Mouse (Mus musculus): ENCODE data around the gene Wipi1. TPM values are rescaled to one million over a fixed set of nuclear protein-coding genes. Genes with fewer than 3 reads are reported as not detected.
"Not testable (repeated sequence)": the region's sequence is repeated elsewhere in the genome, so short reads cannot be mapped to it uniquely, and the experiment has no call there.

Wipi1 gene
- 35.8 and 36.4 TPM in 2 replicates for polyA plus RNA-seq (2015; fragmentation: Nextera tagmentation; extraction: Ambion mirVana)

DNA sequence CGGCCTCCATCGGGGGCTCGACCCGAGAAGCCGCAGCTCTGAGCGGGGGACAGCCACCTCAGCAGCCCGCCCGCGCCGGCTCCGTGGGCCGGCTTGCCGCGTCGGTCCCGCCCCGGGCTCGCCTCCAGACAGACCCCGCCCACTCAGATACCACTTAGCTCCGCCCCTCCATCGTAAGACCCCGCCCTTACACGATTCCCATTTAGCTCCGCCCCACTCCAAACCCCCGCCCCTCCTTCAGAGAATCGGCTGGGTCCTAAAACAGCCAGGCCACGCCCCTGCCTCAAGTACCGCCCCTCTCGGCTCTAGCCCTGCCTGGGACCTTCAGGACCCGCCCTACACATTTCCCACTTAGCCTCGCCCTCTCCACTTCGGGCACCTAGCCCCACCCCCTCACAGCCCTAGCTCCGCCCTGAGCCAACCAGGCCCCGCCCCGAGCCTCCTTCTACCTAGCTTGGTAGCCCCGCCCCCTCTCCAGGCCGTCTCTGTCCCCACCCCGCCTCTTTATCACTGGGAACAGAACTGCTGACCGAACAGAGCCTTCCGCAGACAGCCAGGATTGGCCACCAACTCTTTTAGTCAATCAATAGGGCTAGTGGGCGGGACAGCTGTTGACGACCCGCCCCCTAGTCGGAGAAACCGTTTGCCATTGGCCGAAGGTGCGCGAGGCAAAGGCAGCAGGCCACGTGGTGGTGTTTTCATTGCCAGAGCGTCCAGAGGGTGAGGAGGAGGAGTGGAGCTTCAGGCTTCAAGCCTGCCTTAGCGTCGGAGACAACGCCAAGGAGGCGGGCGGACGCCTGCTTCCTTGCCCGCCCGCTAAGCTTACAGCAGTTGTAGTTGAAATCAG, at the start of gene Wipi1:
Gene Wipi1, minus strand, starts transcription at position 665 of the 847 bp plus-strand sequence.
- ATAC-seq (ENCODE audit: low FRiP score, low TSS enrichment), result peak; percentile 97
- Histone ChIP-seq H3K4me3 (ENCODE audit: low read length) (peak within 1 kb of the TSS; percentile 84), H3K9ac (replicated peaks; ENCODE audit: low read length) (peak within 1 kb of the TSS; percentile 85), H3K9me3 (ENCODE audit: low read length) (no peaks in the 10 kb centered on the region), H3K27ac (ENCODE audit: low read length) (peak within 1 kb of the TSS; percentile 86), H3K36me3 (ENCODE audit: insufficient read depth, low read length) (no peaks in the 10 kb centered on the region), H3K27me3 (ENCODE audit: insufficient read depth, low read length) (peaks cover 5% of the 10 kb centered on the region; the same call in 1 of the 2 replicates), H3K4me1 (ENCODE audit: insufficient read depth, low read length) (peaks cover 26% of the 10 kb centered on the region), H3K4me2 (replicated peaks; ENCODE audit: low read depth, low read length) (peak within 1 kb of the TSS; percentile 55)
- under 1% methylated on average over 55 of the region's 58 CpGs for WGBS

DNA sequence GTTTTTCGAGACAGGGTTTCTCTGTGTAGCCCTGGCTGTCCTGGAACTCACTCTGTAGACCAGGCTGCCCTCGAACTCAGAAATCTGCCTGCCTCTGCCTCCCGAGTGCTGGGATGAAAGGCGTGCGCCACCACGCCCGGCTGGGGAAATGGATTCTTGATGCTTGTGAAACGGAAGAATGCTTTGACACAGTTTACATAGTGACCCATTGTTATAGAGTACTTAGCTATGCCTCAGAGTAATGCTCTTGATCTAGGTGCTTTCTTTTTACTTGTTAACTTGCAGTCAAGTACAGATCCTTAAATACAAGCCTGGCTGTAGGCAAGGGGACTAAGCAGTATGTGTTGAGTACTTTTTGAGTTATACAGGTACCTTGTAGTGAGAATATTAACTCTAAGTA, 48.8 kb upstream of the Wipi1 start:
- not testable (repeated sequence) for H3K27me3 ChIP-seq (ENCODE audit: insufficient read depth, low read length); ATAC-seq (ENCODE audit: low FRiP score, low TSS enrichment); H3K4me3 ChIP-seq (ENCODE audit: low read length); H3K27ac ChIP-seq (ENCODE audit: low read length); H3K4me1 ChIP-seq (ENCODE audit: insufficient read depth, low read length); H3K9me3 ChIP-seq (ENCODE audit: low read length); H3K9ac ChIP-seq (replicated peaks; ENCODE audit: low read length); H3K4me2 ChIP-seq (replicated peaks; ENCODE audit: low read depth, low read length)
- peaks cover 65% of the 10 kb centered on the region for H3K36me3 ChIP-seq (ENCODE audit: insufficient read depth, low read length)
- 92% methylated on average over 8 of the region's 8 CpGs for WGBS

DNA sequence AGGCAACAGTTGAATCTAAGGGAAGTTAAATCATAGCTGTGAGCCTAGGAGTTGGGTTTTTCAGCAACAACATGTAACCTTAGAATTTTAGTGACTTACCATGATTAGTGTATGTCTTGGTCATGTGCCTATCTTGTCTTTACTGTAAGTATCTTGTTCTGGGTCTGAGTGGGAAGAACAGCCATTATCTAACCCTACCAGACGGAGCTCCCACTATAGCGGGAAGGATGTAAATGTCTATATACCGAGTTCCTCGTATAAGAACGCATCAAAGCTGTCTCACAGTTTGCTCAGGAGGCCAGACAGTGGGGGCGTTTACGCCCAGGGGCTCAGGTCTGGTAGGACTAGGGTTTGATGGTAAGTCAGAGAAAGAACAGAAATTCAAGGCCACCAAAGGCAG, 44.5 kb upstream of the Wipi1 start:
- no peak for ATAC-seq (ENCODE audit: low FRiP score, low TSS enrichment)
- H3K27me3 ChIP-seq (ENCODE audit: insufficient read depth, low read length), result no peaks in the 10 kb centered on the region
- H3K27ac ChIP-seq (ENCODE audit: low read length), result no peak overlapping the region
- no peaks in the 10 kb centered on the region for H3K9me3 ChIP-seq (ENCODE audit: low read length)
- peaks cover 20% of the 10 kb centered on the region for H3K4me1 ChIP-seq (ENCODE audit: insufficient read depth, low read length)
- no peak overlapping the region for H3K4me2 ChIP-seq (replicated peaks; ENCODE audit: low read depth, low read length)
- 89% methylated on average over 7 of the region's 7 CpGs for WGBS
- no peak overlapping the region for H3K4me3 ChIP-seq (ENCODE audit: low read length)
- no peak overlapping the region for H3K9ac ChIP-seq (replicated peaks; ENCODE audit: low read length)
- H3K36me3 ChIP-seq (ENCODE audit: insufficient read depth, low read length), result peaks cover 36% of the 10 kb centered on the region

DNA sequence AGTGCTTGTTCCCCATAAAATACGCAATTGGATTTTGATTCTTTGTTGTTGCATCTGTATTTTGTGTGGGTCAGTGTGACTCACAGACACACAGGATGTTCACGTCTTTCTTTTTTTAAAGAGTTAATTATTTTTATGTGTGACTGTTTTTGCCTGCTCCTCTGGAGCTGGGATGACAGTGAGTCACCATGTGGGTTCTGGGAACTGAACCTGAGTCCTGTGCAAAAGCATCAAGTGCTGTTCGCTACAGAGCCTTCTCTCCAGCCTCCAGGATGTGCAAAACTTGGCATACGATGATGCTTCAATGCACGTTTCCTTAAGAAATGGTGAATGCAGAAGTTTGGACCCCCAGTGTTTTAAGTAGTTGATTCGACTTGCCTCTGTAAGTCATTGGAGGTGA, 42.8 kb upstream of the Wipi1 start:
- Histone ChIP-seq H3K27me3 (ENCODE audit: insufficient read depth, low read length) (no peaks in the 10 kb centered on the region), H3K9ac (replicated peaks; ENCODE audit: low read length) (no peak overlapping the region), H3K27ac (ENCODE audit: low read length) (no peak overlapping the region), H3K4me3 (ENCODE audit: low read length) (no peak overlapping the region), H3K9me3 (ENCODE audit: low read length) (no peaks in the 10 kb centered on the region), H3K4me2 (replicated peaks; ENCODE audit: low read depth, low read length) (no peak overlapping the region), H3K4me1 (ENCODE audit: insufficient read depth, low read length) (peaks cover 26% of the 10 kb centered on the region), H3K36me3 (ENCODE audit: insufficient read depth, low read length) (peaks cover 23% of the 10 kb centered on the region)
- 85% methylated on average over 6 of the region's 6 CpGs for WGBS
- ATAC-seq (ENCODE audit: low FRiP score, low TSS enrichment), result no peak

DNA sequence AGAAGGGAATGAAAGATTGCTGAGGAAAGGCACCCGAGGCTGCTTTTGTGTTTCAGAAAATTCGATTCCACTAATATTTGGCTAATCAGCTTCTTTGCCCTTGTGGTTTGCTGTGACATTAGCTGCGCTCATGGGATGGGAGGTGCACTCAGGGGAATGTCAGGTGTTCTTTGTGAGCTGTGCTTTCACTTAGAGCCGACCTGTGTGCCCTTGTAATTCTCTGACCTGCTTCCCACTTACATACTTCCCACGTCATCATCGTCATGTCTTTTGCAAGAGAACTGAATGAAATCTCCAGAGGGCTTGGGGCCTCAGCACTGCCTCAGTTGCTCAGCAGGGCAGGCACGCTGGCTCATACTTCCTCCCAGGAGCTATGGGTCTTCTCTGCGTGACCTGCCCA, 41.4 kb upstream of the Wipi1 start:
- ATAC-seq (ENCODE audit: low FRiP score, low TSS enrichment), result no peak
- peaks cover 18% of the 10 kb centered on the region for H3K36me3 ChIP-seq (ENCODE audit: insufficient read depth, low read length)
- 71% methylated on average over 8 of the region's 8 CpGs for WGBS
- H3K27me3 ChIP-seq (ENCODE audit: insufficient read depth, low read length), result no peaks in the 10 kb centered on the region
- no peaks in the 10 kb centered on the region for H3K9me3 ChIP-seq (ENCODE audit: low read length)
- H3K4me3 ChIP-seq (ENCODE audit: low read length), result no peak overlapping the region
- H3K27ac ChIP-seq (ENCODE audit: low read length), result no peak overlapping the region
- H3K4me2 ChIP-seq (replicated peaks; ENCODE audit: low read depth, low read length), result no peak overlapping the region
- H3K9ac ChIP-seq (replicated peaks; ENCODE audit: low read length), result 0 out of 2 replicates have a peak overlapping the region, but pooled peaks have one; percentile 26
- H3K4me1 ChIP-seq (ENCODE audit: insufficient read depth, low read length), result peaks cover 39% of the 10 kb centered on the region

DNA sequence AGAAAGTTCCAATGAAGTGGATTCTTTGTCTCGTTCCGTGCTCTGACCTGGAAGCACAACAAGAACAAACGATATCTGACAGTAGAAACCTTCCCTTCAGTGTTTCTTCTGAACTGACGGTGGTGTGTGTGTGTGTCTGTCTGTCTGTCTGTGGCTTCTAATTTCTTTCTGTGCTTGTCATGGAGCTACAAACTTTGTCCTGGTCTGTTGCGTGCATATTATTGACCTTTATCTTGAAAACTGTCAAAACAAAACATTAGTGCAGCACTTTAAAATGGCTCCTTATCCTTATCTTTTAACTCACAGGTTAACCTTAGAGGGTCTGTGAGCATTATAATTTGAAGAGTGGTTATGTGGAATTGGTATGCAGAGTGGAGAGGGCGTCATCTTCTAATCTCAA, 40.7 kb upstream of the Wipi1 start:
- no peaks in the 10 kb centered on the region for H3K27me3 ChIP-seq (ENCODE audit: insufficient read depth, low read length)
- peaks cover 39% of the 10 kb centered on the region for H3K4me1 ChIP-seq (ENCODE audit: insufficient read depth, low read length)
- H3K27ac ChIP-seq (ENCODE audit: low read length), result no peak overlapping the region
- H3K9ac ChIP-seq (replicated peaks; ENCODE audit: low read length), result peak overlapping the region; percentile 92
- peak overlapping the region; percentile 90 for H3K4me2 ChIP-seq (replicated peaks; ENCODE audit: low read depth, low read length)
- H3K36me3 ChIP-seq (ENCODE audit: insufficient read depth, low read length), result peaks cover 18% of the 10 kb centered on the region
- no peaks in the 10 kb centered on the region for H3K9me3 ChIP-seq (ENCODE audit: low read length)
- H3K4me3 ChIP-seq (ENCODE audit: low read length), result peak overlapping the region; percentile 100
- no peak for ATAC-seq (ENCODE audit: low FRiP score, low TSS enrichment)
- 42% methylated on average over 6 of the region's 6 CpGs for WGBS

DNA sequence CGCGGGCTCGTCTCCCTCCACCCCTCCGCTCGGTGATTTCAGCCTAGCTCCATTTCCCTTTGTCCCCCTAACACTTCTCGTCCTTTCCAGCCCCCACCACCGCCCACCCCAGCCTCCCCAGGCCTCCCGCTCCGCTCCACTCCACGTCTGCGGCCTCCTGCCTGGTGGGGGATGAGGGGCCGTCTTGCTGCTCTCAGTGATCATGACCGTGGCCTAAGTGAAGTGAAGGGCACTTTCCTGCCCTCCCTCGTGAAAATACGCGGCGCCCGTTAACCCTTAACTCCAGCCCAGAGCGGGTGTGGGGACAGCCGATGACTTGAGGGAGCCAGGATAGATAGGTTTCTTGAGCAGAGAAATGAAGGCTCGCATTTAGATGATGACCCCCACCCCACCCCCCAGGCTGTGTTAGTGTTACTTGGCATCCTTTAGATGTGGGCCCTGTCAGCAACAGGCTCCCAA, 39.8 kb upstream of the Wipi1 start:
- Histone ChIP-seq H3K36me3 (ENCODE audit: insufficient read depth, low read length) (peaks cover 14% of the 10 kb centered on the region), H3K4me1 (ENCODE audit: insufficient read depth, low read length) (peaks cover 39% of the 10 kb centered on the region), H3K4me2 (replicated peaks; ENCODE audit: low read depth, low read length) (peak overlapping the region; percentile 90), H3K9me3 (ENCODE audit: low read length) (no peaks in the 10 kb centered on the region), H3K27me3 (ENCODE audit: insufficient read depth, low read length) (no peaks in the 10 kb centered on the region), H3K27ac (ENCODE audit: low read length) (peak overlapping the region; percentile 98), H3K9ac (replicated peaks; ENCODE audit: low read length) (peak overlapping the region; percentile 92), H3K4me3 (ENCODE audit: low read length) (peak overlapping the region; percentile 100)
- WGBS, result under 1% methylated on average over 21 of the region's 21 CpGs
- peak; percentile 10; the same call in 1 of the 2 replicates for ATAC-seq (ENCODE audit: low FRiP score, low TSS enrichment)

DNA sequence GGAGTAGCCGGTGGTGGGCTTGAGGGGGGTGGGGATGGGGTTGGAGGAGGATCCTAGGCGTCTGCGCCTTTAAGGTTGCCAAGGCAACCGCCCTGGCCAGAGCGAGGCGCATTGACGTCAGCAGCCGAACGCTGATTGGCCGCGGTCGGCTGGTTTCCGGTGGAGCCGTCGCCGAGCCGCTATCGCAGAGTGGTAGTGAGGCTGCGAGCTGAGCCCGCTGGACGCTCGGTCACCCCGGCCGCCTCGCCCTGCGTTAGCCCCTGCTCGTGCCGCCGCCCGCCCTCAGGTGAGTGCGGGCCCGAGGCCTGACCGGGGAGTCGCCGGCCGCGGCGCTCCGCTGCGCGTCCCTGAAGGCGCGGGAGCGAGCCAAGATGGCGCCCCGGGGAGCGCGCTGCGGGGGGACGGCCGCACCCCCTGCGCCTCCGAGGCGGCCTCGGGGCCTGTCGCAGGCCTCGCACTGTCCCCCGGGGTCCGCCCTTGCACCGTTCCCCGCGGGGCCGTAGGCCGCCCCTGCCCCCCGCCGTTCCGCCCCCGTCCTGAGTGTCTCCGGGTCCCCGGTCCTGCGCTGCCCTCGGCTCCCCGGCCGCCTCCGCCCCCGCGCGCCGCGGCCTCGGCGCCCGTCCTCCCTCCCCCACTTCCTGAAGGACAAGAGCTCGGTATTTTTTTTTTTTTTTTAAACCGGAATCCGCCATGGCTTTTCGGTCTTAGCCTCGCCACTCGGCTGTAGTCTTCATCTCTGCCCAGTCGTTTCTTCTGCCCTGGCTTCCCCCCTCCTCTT, 39.2 kb upstream of the Wipi1 start:
- H3K27ac ChIP-seq (ENCODE audit: low read length), result peak overlapping the region; percentile 98
- H3K9ac ChIP-seq (replicated peaks; ENCODE audit: low read length), result peak overlapping the region; percentile 92
- H3K9me3 ChIP-seq (ENCODE audit: low read length), result no peaks in the 10 kb centered on the region
- peaks cover 8% of the 10 kb centered on the region for H3K36me3 ChIP-seq (ENCODE audit: insufficient read depth, low read length)
- H3K4me3 ChIP-seq (ENCODE audit: low read length), result peak overlapping the region; percentile 100
- peaks cover 39% of the 10 kb centered on the region for H3K4me1 ChIP-seq (ENCODE audit: insufficient read depth, low read length)
- under 1% methylated on average over 66 of the region's 90 CpGs for WGBS
- no peaks in the 10 kb centered on the region for H3K27me3 ChIP-seq (ENCODE audit: insufficient read depth, low read length)
- peak; percentile 96 for ATAC-seq (ENCODE audit: low FRiP score, low TSS enrichment)
- H3K4me2 ChIP-seq (replicated peaks; ENCODE audit: low read depth, low read length), result peak overlapping the region; percentile 91

DNA sequence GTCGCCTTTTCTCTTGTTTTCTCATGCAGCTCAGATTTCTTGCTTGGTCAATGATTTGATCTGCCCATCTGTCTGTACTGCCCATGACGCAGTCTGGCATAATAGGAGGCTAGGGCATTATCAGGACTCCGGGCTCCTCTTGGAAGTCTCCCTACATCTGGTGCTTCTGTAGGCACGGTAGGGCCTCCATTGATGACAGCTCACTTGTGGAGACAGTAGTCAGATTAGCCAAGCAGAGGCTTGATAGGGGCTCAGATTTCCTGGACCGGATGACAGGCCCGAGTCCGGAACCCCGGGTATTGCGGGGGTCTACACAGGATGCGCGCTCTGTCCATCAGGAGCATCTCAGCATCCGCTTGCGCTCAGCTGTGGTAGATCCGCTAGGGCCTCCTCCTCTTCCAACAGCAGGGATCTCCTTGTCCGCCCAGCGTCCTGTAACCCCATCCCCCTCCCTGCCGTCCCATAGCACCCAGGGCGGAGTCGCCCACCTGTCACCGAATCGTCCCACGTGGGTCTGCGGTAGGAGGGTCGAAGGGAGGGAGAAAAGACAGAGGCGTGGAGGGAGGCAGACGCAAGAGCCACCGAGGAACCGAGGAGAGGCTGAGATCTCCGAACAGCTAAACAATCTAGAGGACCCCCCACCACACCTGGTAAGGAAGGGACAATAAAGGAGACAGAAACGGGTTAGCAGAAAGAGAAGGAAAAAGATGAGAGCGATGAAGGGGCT, 38.4 kb upstream of the Wipi1 start:
- WGBS, result 1% methylated on average over 31 of the region's 31 CpGs
- ATAC-seq (ENCODE audit: low FRiP score, low TSS enrichment), result peak; percentile 81

More for the DNA sequence above, 38.4 kb upstream of the Wipi1 start:
- peaks cover 39% of the 10 kb centered on the region for H3K4me1 ChIP-seq (ENCODE audit: insufficient read depth, low read length)
- no peaks in the 10 kb centered on the region for H3K27me3 ChIP-seq (ENCODE audit: insufficient read depth, low read length)
- H3K9me3 ChIP-seq (ENCODE audit: low read length), result no peaks in the 10 kb centered on the region
- peaks cover 8% of the 10 kb centered on the region for H3K36me3 ChIP-seq (ENCODE audit: insufficient read depth, low read length)
- H3K27ac ChIP-seq (ENCODE audit: low read length), result peak overlapping the region; percentile 98
- H3K4me3 ChIP-seq (ENCODE audit: low read length), result peak overlapping the region; percentile 100
- H3K4me2 ChIP-seq (replicated peaks; ENCODE audit: low read depth, low read length), result peak overlapping the region; percentile 91
- H3K9ac ChIP-seq (replicated peaks; ENCODE audit: low read length), result peak overlapping the region; percentile 92

All from kidney, embryonic 16.5 days (tissue).